Mouse (Mus musculus) liver, adult 2 months (tissue): ENCODE data around the gene Mrpl37. TPM values are rescaled to one million over a fixed set of nuclear protein-coding genes. Genes with fewer than 3 reads are reported as not detected.

Experiments used
- DNase-seq: peaks from one replicate; pipeline ENCODE4 v3.0.0-alpha.2; 2011; ENCODE audit warnings: low read depth, low spot score; ENCODE audit errors: extremely low read depth
- H3K27ac ChIP-seq: fragments of 200-500 bp; replicated peaks from 2 replicates; pipeline ENCODE4 v1.5.1; 2012; ENCODE audit warnings: low read depth, mild to moderate bottlenecking, control low read depth, inconsistent platforms, low read length; ENCODE audit not compliant: insufficient read depth
- H3K27me3 ChIP-seq: fragments of 200-500 bp; 2 replicates; pipeline ENCODE4 v1.6.1; 2012; ENCODE audit warnings: mild to moderate bottlenecking, moderate library complexity, low read length, inconsistent platforms; ENCODE audit not compliant: control insufficient read depth, insufficient read depth
- H3K36me3 ChIP-seq: fragments of 200-500 bp; 2 replicates; pipeline ENCODE4 v1.6.1; 2012; ENCODE audit warnings: low read length, inconsistent platforms; ENCODE audit not compliant: control insufficient read depth, insufficient read depth
- H3K4me1 ChIP-seq: fragments of 200-500 bp; 2 replicates; pipeline ENCODE4 v1.6.1; 2011; ENCODE audit warnings: low read length; ENCODE audit not compliant: control insufficient read depth, insufficient read depth
- H3K4me3 ChIP-seq: fragments of 200-500 bp; 2 replicates; pipeline ENCODE4 v1.5.1; 2011; ENCODE audit warnings: low read depth, mild to moderate bottlenecking, control low read depth, low read length, moderate library complexity; ENCODE audit not compliant: insufficient read depth
- H3K79me2 ChIP-seq: fragments of 200-500 bp; 2 replicates; pipeline ENCODE4 v1.6.1; 2012; ENCODE audit warnings: inconsistent platforms, mild to moderate bottlenecking, low read length, moderate library complexity; ENCODE audit not compliant: control insufficient read depth, insufficient read depth
- H3K9ac ChIP-seq: fragments of 200-500 bp; 2 replicates; pipeline ENCODE4 v1.6.1; 2012; ENCODE audit warnings: low read depth, mild to moderate bottlenecking, control low read depth, inconsistent platforms, low read length
- CTCF ChIP-seq: fragments of 200-500 bp; IDR thresholded peaks from 2 replicates; pipeline ENCODE4 v1.5.1; 2011; ENCODE audit warnings: low read depth, low read length, control low read depth
- POLR2A ChIP-seq: fragments of 200-500 bp; IDR thresholded peaks from 2 replicates; pipeline ENCODE4 v1.6.1; 2011; ENCODE audit warnings: low read length, control low read depth; ENCODE audit not compliant: insufficient read depth; ENCODE audit errors: extremely low read depth
- WGBS: fragments of 180-500 bp; shearing (Covaris S2); methylation state at CpG from one replicate; pipeline ENCODE4 v1.1.7; 2018; 5-methylcytosine and 5-hydroxymethylcytosine counted together
- polyA plus RNA-seq: library from polyadenylated mRNA; depleted of rRNA; stranded (reverse); fragments of >200 nt; gene quantifications from 2 replicates; pipeline ENCODE4 v1.2.3, GENCODE M21; 2012
- total RNA-seq: library from RNA; depleted of rRNA; stranded (reverse); fragments of >200 nt; gene quantifications from 2 replicates; pipeline ENCODE4 v1.2.3, GENCODE M21; 2014

Mrpl37 gene
- total and polyA plus RNA-seq, 2 experiments: 16.7 to 51.9 TPM

DNA sequence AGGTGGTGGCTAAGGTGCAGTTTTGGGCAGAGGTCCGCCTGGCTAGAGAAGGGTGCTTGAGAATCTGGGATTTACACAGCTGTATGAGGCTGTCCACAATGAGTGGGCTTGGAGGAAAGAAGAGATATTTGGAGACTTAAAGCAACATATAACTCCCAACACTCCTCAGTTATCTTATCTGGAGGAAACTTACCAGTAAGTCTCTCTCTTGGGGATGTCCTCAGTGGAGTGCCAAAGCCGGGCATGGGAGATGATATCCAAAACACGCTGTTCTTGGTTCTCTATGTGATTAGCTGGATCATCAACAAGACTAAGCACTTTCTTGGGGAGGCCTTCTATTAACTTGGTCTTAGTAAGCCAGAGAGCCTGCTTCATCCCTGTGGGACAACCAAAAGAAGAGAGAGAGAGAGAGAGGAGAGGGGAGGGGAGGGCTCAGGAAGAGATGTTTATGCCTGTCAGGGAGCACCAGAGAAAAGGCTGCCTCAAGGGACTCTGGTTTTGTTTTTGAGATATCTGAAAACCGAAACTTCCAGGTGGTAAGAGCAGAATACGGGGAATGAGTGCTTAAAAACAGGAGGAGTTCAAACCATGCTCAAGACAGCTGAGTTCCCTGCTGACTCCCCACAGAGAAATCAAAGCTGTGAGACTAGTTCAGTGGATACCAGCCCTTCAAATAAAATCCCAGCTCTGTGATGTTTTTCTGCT lies 2.1 kb downstream of the Mrpl37 start:
- DNase-seq: no peak
- H3K9ac ChIP-seq: no peak overlapping the region
- no peak overlapping the region for H3K27ac ChIP-seq
- peaks cover 5% of the 10 kb centered on the region; the same call in 1 of the 2 replicates for H3K79me2 ChIP-seq
- H3K4me3 ChIP-seq: no peak overlapping the region
- peaks cover 5% of the 10 kb centered on the region; the same call in 1 of the 2 replicates for H3K4me1 ChIP-seq
- H3K27me3 ChIP-seq: no peaks in the 10 kb centered on the region
- no peak for TF ChIP-seq POLR2A
- peaks cover 14% of the 10 kb centered on the region for H3K36me3 ChIP-seq
- 90% methylated on average over 5 of the region's 5 CpGs for WGBS

DNA sequence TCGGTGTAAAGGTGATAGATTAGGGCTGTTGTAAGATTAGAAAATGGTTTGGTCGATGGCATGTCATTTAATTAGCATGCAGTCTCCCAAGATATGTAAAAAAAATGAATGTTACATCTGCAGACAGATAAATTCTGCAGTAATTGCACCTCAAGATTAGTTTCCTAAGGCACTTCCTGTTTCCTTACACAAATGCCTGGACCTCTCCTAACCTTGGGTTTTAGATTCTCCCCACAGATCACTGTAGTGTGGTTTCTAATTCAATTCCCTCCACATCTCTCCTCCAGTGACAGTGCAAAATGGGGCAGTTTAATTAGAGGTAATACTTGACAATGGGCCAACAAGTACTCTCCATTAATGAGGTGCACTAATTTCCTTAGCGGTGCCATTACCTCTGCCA lies 3.5 kb downstream of the Mrpl37 start:
- no peak for TF ChIP-seq POLR2A
- no peak for TF ChIP-seq CTCF
- no peak for DNase-seq
- Histone ChIP-seq H3K9ac (no peak overlapping the region), H3K79me2 (peaks cover 5% of the 10 kb centered on the region; the same call in 1 of the 2 replicates), H3K4me3 (no peak overlapping the region), H3K4me1 (peaks cover 5% of the 10 kb centered on the region; the same call in 1 of the 2 replicates), H3K27me3 (no peaks in the 10 kb centered on the region), H3K36me3 (peaks cover 16% of the 10 kb centered on the region), H3K27ac (no peak overlapping the region)
- WGBS: 83% methylated on average over 3 of the region's 3 CpGs

GRCm38 (mm10) chr4:107061560-107061959 lies 5.1 kb downstream of the Mrpl37 start:
- DNase-seq: no peak
- peaks cover 19% of the 10 kb centered on the region for H3K36me3 ChIP-seq
- peaks cover 5% of the 10 kb centered on the region; the same call in 1 of the 2 replicates for H3K4me1 ChIP-seq
- TF ChIP-seq POLR2A (no peak), CTCF (no peak)
- H3K27me3 ChIP-seq: no peaks in the 10 kb centered on the region
- peaks cover 5% of the 10 kb centered on the region; the same call in 1 of the 2 replicates for H3K79me2 ChIP-seq
- H3K4me3 ChIP-seq: no peak overlapping the region
- 94% methylated on average over 4 of the region's 4 CpGs for WGBS
- no peak overlapping the region for H3K9ac ChIP-seq
- no peak overlapping the region for H3K27ac ChIP-seq

- H3K27me3 ChIP-seq: no peaks in the 10 kb centered on the region
- DNase-seq: no peak
- no peak for TF ChIP-seq POLR2A
- TF ChIP-seq CTCF: no peak
- H3K27ac ChIP-seq: no peak overlapping the region
- H3K4me1 ChIP-seq: no peaks in the 10 kb centered on the region
- H3K9ac ChIP-seq: no peak overlapping the region
- no peaks in the 10 kb centered on the region for H3K79me2 ChIP-seq
- peaks cover 20% of the 10 kb centered on the region for H3K36me3 ChIP-seq
- WGBS: 82% methylated on average over 6 of the region's 6 CpGs
- no peak overlapping the region for H3K4me3 ChIP-seq
Measured at GRCm38 (mm10) chr4:107058781-107059180, 7.9 kb downstream of the Mrpl37 start.

DNA sequence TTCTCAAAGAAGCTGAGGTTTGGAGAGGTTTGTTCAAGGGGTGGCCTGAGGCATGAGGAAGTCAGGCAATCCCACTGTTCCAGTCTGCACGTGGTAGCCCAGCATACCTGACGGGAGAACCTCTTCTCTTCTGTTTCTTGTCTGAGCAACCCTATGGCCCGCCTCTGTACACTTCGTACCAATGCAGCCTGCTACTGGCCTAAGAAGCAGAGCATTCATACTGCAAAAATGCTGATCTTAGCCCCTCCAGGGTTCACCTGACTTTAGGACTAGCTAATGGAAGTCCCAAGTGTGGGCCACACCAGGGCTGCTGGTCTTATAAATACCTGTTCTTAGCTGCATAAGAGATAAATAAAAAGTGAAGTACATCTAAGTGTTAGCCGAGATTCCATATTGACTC lies 8.3 kb downstream of the Mrpl37 start:
- Histone ChIP-seq H3K27me3 (no peaks in the 10 kb centered on the region), H3K4me1 (no peaks in the 10 kb centered on the region), H3K27ac (no peak overlapping the region), H3K4me3 (no peak overlapping the region), H3K9ac (no peak overlapping the region), H3K79me2 (no peaks in the 10 kb centered on the region), H3K36me3 (peaks cover 20% of the 10 kb centered on the region)
- no peak for DNase-seq
- no peak for TF ChIP-seq CTCF
- no peak for TF ChIP-seq POLR2A
- WGBS: 77% methylated on average over 5 of the region's 5 CpGs

DNA sequence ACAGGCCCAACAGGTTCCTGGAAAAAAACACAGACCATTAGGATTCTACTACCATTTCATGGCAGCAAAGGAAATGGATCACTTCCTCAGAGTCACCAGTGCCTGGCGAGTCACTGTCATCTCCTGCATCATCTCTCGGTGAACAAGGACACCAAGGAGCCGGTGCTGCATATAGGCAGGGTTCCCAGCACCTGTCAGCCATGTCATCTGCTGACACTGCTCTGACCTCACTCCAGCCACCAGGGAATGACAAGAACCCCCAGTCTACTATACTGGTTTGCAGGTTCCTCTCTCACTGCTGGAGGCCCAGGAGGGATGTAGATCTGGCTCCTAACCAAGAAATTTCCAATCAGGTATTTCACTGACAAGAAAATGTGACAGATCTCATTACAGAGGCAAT lies 10.6 kb downstream of the Mrpl37 start:
- Histone ChIP-seq H3K79me2 (no peaks in the 10 kb centered on the region), H3K36me3 (peaks cover 14% of the 10 kb centered on the region; the same call in 1 of the 2 replicates), H3K4me1 (no peaks in the 10 kb centered on the region), H3K9ac (no peak overlapping the region), H3K27ac (no peak overlapping the region), H3K4me3 (no peak overlapping the region), H3K27me3 (no peaks in the 10 kb centered on the region)
- no peak for DNase-seq
- TF ChIP-seq POLR2A (no peak), CTCF (no peak)
- WGBS: 74% methylated on average over 3 of the region's 3 CpGs
